Mouse (Mus musculus) heart, adult 2 months (tissue): ENCODE measurements around the gene Akap3.

Experiments used
- CTCF ChIP-seq: fragments of 200-600 bp; IDR thresholded peaks from 2 replicates; pipeline ENCODE4 v1.8.1; 2022; ENCODE audit warnings: antibody characterized with exemption, mild to moderate bottlenecking, moderate library complexity
- EP300 ChIP-seq: fragments of 200-500 bp; IDR thresholded peaks from 2 replicates; pipeline ENCODE4 v1.6.1; 2011; ENCODE audit warnings: low read depth, low read length, control low read depth; ENCODE audit not compliant: insufficient read depth
- POLR2A ChIP-seq: fragments of 200-500 bp; IDR thresholded peaks from 2 replicates; pipeline ENCODE4 v1.6.1; 2011; ENCODE audit warnings: mild to moderate bottlenecking, low read depth, low read length, control low read depth; ENCODE audit not compliant: insufficient read depth

GRCm38 (mm10) chr6:126921111-126921881 lies 68.4 kb downstream of the Akap3 start, which contains the start of gene Dyrk4:
- no peak for TF ChIP-seq CTCF
- no peak for TF ChIP-seq EP300
- no peak for TF ChIP-seq POLR2A
